25 mouse cellular contexts compared by ENCODE assay signal in the genomic region with DNA sequence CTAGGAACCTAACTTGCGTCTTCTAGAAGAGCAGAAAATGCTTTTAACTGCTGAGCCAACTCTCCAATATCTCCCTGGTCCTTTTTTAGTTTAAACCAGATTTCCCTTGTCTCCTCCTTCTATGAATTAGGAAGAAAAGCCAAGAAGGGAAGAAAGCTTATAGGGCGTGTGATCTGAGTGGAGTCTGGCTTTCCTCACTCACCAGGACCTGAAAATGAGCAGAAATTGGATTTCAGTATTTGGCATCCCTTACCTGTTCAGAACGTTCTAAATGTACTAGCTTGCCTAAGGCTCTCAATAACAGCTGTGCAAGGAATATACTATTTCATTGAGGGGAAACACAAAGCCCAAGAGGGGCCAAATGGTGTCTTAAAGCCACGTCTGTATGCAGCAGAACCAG. TPM values are rescaled to one million over a fixed set of nuclear protein-coding genes. Genes with fewer than 3 reads are reported as not detected.
A peak's percentile ranks its signal among the peaks of the same experiment; 100 is the strongest.
DNase-seq lines count a peak whose midpoint lies in the region; ATAC-seq lines count a peak whose summit lies in the region.
"Had no signal": no experiment of that assay in that cellular context is flagged by ENCODE, and none has a peak within 500 bp of the region (broad histone marks: within the 10 kb centered on the region; RNA-seq: fewer than 3 reads in every experiment).

No protein-coding gene starts in this region.

- peaks cover 62% of the 10 kb centered on the region for H3K27me3 ChIP-seq in embryonic facial prominence, embryonic 10.5 days (replicated peaks; ENCODE audit: low read depth, poor library complexity, severe bottlenecking)
- no peaks in the 10 kb centered on the region for H3K27me3 ChIP-seq in embryonic facial prominence, embryonic 14.5 days (replicated peaks; ENCODE audit: control insufficient read depth, insufficient read depth, low read length)
- no peaks in the 10 kb centered on the region for H3K27me3 ChIP-seq in limb, embryonic 13.5 days
- H3K27me3 ChIP-seq: embryonic facial prominence, embryonic 12.5 days; heart, embryonic 13.5 days had no signal

- no peak for DNase-seq in embryonic facial prominence, embryonic 10.5 days (ENCODE audit: low spot score)
- DNase-seq in embryonic facial prominence, embryonic 14.5 days (ENCODE audit: low spot score): peak; percentile 59
- DNase-seq in gastrocnemius, postnatal 10 days: no peak
- DNase-seq in adipocyte (ENCODE audit: low spot score): no peak
- no peak for DNase-seq in lung, adult 18-20 months
- DNase-seq: adrenal gland, adult 8-10 months; adrenal gland, postnatal 25 days; cerebellum, adult 18-20 months; cerebellum, adult 9-10 months; cerebellum, postnatal 14 days; forebrain, postnatal 0 days; gastrocnemius, adult 2 months; gastrocnemius, postnatal 25 days; heart, adult 18-20 months; heart, postnatal 14 days; heart, postnatal 4 days had no signal

- 82% methylated on average over 4 of the region's 4 CpGs for WGBS in embryonic facial prominence, embryonic 10.5 days
- WGBS in embryonic facial prominence, embryonic 14.5 days: 55% methylated on average over 4 of the region's 4 CpGs
- WGBS in limb, embryonic 13.5 days: 57% methylated on average over 4 of the region's 4 CpGs

- H3K9ac ChIP-seq in embryonic facial prominence, embryonic 14.5 days (ENCODE audit: low read depth, low read length): no peak overlapping the region
- no peak overlapping the region for H3K9ac ChIP-seq in limb, embryonic 13.5 days
- H3K9ac ChIP-seq: embryonic facial prominence, embryonic 12.5 days; forebrain, postnatal 0 days; heart, embryonic 13.5 days; hindbrain, embryonic 14.5 days had no signal

- H3K9me3 ChIP-seq in embryonic facial prominence, embryonic 10.5 days: no peaks in the 10 kb centered on the region
- no peaks in the 10 kb centered on the region for H3K9me3 ChIP-seq in embryonic facial prominence, embryonic 14.5 days (ENCODE audit: control insufficient read depth, low read length)
- no peaks in the 10 kb centered on the region for H3K9me3 ChIP-seq in limb, embryonic 13.5 days
- H3K9me3 ChIP-seq: embryonic facial prominence, embryonic 12.5 days; forebrain, embryonic 13.5 days; heart, embryonic 13.5 days had no signal

- H3K27ac ChIP-seq in embryonic facial prominence, embryonic 10.5 days (replicated peaks): peak overlapping the region; percentile 76; the same call in 1 of the 2 replicates
- no peak overlapping the region for H3K27ac ChIP-seq in embryonic facial prominence, embryonic 14.5 days (replicated peaks; ENCODE audit: low read depth, low read length)
- no peak overlapping the region for H3K27ac ChIP-seq in limb, embryonic 13.5 days
- H3K27ac ChIP-seq: forebrain, embryonic 13.5 days; gastrocnemius, adult 2 months; heart, embryonic 13.5 days; hindbrain, embryonic 14.5 days; hindbrain, postnatal 0 days had no signal

- no peak overlapping the region for H3K4me3 ChIP-seq in embryonic facial prominence, embryonic 10.5 days
- H3K4me3 ChIP-seq in embryonic facial prominence, embryonic 14.5 days (ENCODE audit: low read depth, low read length): no peak overlapping the region
- H3K4me3 ChIP-seq in limb, embryonic 13.5 days: no peak overlapping the region
- H3K4me3 ChIP-seq: embryonic facial prominence, embryonic 12.5 days; forebrain, embryonic 13.5 days; gastrocnemius, adult 2 months; heart, embryonic 13.5 days had no signal

- peak; percentile 62; the same call in 1 of the 2 replicates for ATAC-seq in embryonic facial prominence, embryonic 14.5 days (ENCODE audit: low read depth)
- ATAC-seq in limb, embryonic 13.5 days (ENCODE audit: low FRiP score, low read depth): 0 out of 2 replicates have a peak, but pooled peaks have one; percentile 48
- ATAC-seq: CD4-positive, CD25-positive, alpha-beta regulatory T cell, adult 4 months; forebrain, postnatal 0 days; hindbrain, postnatal 0 days; inflammation-experienced regulatory T-cells, adult 6 months; intestine, embryonic 16.5 days had no signal

- H3K4me2 ChIP-seq in embryonic facial prominence, embryonic 14.5 days (ENCODE audit: low read depth, low read length): no peak overlapping the region
- H3K4me2 ChIP-seq in limb, embryonic 13.5 days (replicated peaks): no peak overlapping the region
- H3K4me2 ChIP-seq: embryonic facial prominence, embryonic 12.5 days; forebrain, embryonic 13.5 days; heart, embryonic 13.5 days; hindbrain, embryonic 14.5 days had no signal

- H3K4me1 ChIP-seq in embryonic facial prominence, embryonic 10.5 days: peaks cover 49% of the 10 kb centered on the region
- H3K4me1 ChIP-seq in embryonic facial prominence, embryonic 14.5 days (ENCODE audit: control insufficient read depth, insufficient read depth, low read length): 0 out of 2 replicates have a peak, but pooled peaks cover 6% of the 10 kb centered on the region
- peaks cover 49% of the 10 kb centered on the region for H3K4me1 ChIP-seq in limb, embryonic 13.5 days

- no peaks in the 10 kb centered on the region for H3K36me3 ChIP-seq in embryonic facial prominence, embryonic 10.5 days (replicated peaks)
- no peaks in the 10 kb centered on the region for H3K36me3 ChIP-seq in embryonic facial prominence, embryonic 14.5 days (ENCODE audit: control insufficient read depth, insufficient read depth, low read length)
- H3K36me3 ChIP-seq in limb, embryonic 13.5 days: no peaks in the 10 kb centered on the region
- H3K36me3 ChIP-seq: embryonic facial prominence, embryonic 12.5 days; heart, embryonic 13.5 days had no signal

RNA-seq across cellular contexts. Expression of a gene that starts 16.7 kb away (rescaled TPM):
- polyA plus RNA-seq in embryonic facial prominence, embryonic 10.5 days (2016; fragmentation: Nextera tagmentation; extraction: Ambion mirVana): 35.4 and 35.9 TPM in 2 replicates
- polyA plus RNA-seq in embryonic facial prominence, embryonic 14.5 days (2014; fragmentation: Nextera tagmentation; extraction: Ambion mirVana): 23.4 and 26.8 TPM in 2 replicates
- 29.6 and 31.9 TPM in 2 replicates for polyA plus RNA-seq in limb, embryonic 13.5 days (2015; fragmentation: Nextera tagmentation; extraction: Ambion mirVana)
- 1 to 10 TPM; 6.9 to 8.1 TPM for total RNA-seq in gastrocnemius, postnatal 10 days (2021)

RNA-seq across cellular contexts. Expression of a gene that starts 16.7 kb away (rescaled TPM):
- polyA plus RNA-seq in embryonic facial prominence, embryonic 10.5 days (2016; fragmentation: Nextera tagmentation; extraction: Ambion mirVana): 63.4 and 66.4 TPM in 2 replicates
- 37.3 and 39.7 TPM in 2 replicates for polyA plus RNA-seq in embryonic facial prominence, embryonic 14.5 days (2014; fragmentation: Nextera tagmentation; extraction: Ambion mirVana)
- polyA plus RNA-seq in limb, embryonic 13.5 days (2015; fragmentation: Nextera tagmentation; extraction: Ambion mirVana): 54.2 and 58.2 TPM in 2 replicates
- 10 to 100 TPM; 27.2 to 28.7 TPM for total RNA-seq in gastrocnemius, postnatal 10 days (2021)
